8 mouse cellular contexts compared by ENCODE assay signal in genomic region chr6:70824987-70825337, GRCm38 (mm10). TPM values are rescaled to one million over a fixed set of nuclear protein-coding genes. Genes with fewer than 3 reads are reported as not detected.
DNase-seq lines count a peak whose midpoint lies in the region; ATAC-seq and TF ChIP-seq lines count a peak whose summit lies in the region.

No protein-coding gene starts in this region.

- peak overlapping the region; percentile 33 for H3K4me3 ChIP-seq in lung, postnatal 0 days (ENCODE audit: low read depth, low read length)
- H3K4me3 ChIP-seq in forebrain, embryonic 12.5 days (replicated peaks): peak overlapping the region; percentile 43
- peak overlapping the region in 1 of 2 experiments; percentile 54; a peak in 2 of 4 replicates for H3K4me3 ChIP-seq in liver, embryonic 14.5 days (ENCODE audit: insufficient read depth in 1 of 2, low read depth in 2 of 2, low read length in 2 of 2)
- H3K4me3 ChIP-seq in stomach, embryonic 15.5 days (replicated peaks): peak overlapping the region; percentile 43

- H3K4me1 ChIP-seq in lung, postnatal 0 days (ENCODE audit: insufficient read depth, low read depth, low read length): no peaks in the 10 kb centered on the region
- 0 out of 2 replicates have a peak, but pooled peaks cover 5% of the 10 kb centered on the region for H3K4me1 ChIP-seq in forebrain, embryonic 12.5 days
- H3K4me1 ChIP-seq in liver, embryonic 14.5 days (replicated peaks; ENCODE audit: control insufficient read depth in 2 of 2, insufficient read depth in 2 of 2, low read length in 1 of 2): peaks cover 8 to 21% of the 10 kb centered on the region in 2 experiments
- no peaks in the 10 kb centered on the region for H3K4me1 ChIP-seq in stomach, embryonic 15.5 days

- no peaks in the 10 kb centered on the region for H3K27me3 ChIP-seq in lung, postnatal 0 days (replicated peaks; ENCODE audit: insufficient read depth, low read length)
- no peaks in the 10 kb centered on the region for H3K27me3 ChIP-seq in forebrain, embryonic 12.5 days
- no peaks in the 10 kb centered on the region for H3K27me3 ChIP-seq in liver, embryonic 14.5 days (ENCODE audit: control insufficient read depth, insufficient read depth, low read length)
- H3K27me3 ChIP-seq in stomach, embryonic 15.5 days (replicated peaks): no peaks in the 10 kb centered on the region

- no peaks in the 10 kb centered on the region for H3K36me3 ChIP-seq in lung, postnatal 0 days (ENCODE audit: insufficient read depth, low read length)
- no peaks in the 10 kb centered on the region for H3K36me3 ChIP-seq in forebrain, embryonic 12.5 days (replicated peaks)
- no peaks in the 10 kb centered on the region for H3K36me3 ChIP-seq in liver, embryonic 14.5 days (replicated peaks; ENCODE audit: control insufficient read depth, insufficient read depth, low read depth)
- no peaks in the 10 kb centered on the region for H3K36me3 ChIP-seq in stomach, embryonic 15.5 days

- WGBS in lung, postnatal 0 days: 36% methylated on average over 4 of the region's 4 CpGs
- WGBS in forebrain, embryonic 12.5 days: 47% methylated on average over 4 of the region's 4 CpGs
- WGBS in liver, embryonic 14.5 days (ENCODE audit: insufficient replicate concordance): 24% methylated on average over 4 of the region's 4 CpGs
- 40% methylated on average over 4 of the region's 4 CpGs for WGBS in stomach, embryonic 15.5 days

- H3K4me2 ChIP-seq in lung, postnatal 0 days (replicated peaks; ENCODE audit: low read depth, low read length): peak overlapping the region; percentile 68
- peak overlapping the region; percentile 73 for H3K4me2 ChIP-seq in forebrain, embryonic 12.5 days
- peak overlapping the region; percentile 89 for H3K4me2 ChIP-seq in liver, embryonic 14.5 days (ENCODE audit: low read depth)
- H3K4me2 ChIP-seq in stomach, embryonic 15.5 days: peak overlapping the region; percentile 81

- TF ChIP-seq EP300 in lung, postnatal 0 days (IDR thresholded peaks at IDR 0.05): no peak
- no peak for TF ChIP-seq EP300 in liver, embryonic 14.5 days (IDR thresholded peaks at IDR 0.05; ENCODE audit: low read depth)

- no peak for DNase-seq in lung, postnatal 0 days (ENCODE audit: low spot score)
- no peak for DNase-seq in lung, adult 18-20 months
- no peak for DNase-seq in liver, embryonic 14.5 days (ENCODE audit: low read depth in 3 of 3, low spot score in 3 of 3)
- no peak for DNase-seq in left cerebral cortex, adult 8-10 months (ENCODE audit: low spot score in 2 of 2)
- DNase-seq in cerebellum, adult 18-20 months: no peak
- DNase-seq in cerebellum, adult 11-12 months: no peak

- no peak for TF ChIP-seq CTCF in lung, postnatal 0 days (IDR thresholded peaks at IDR 0.05)
- TF ChIP-seq CTCF in liver, embryonic 14.5 days (IDR thresholded peaks at IDR 0.05; ENCODE audit: low read depth): no peak

- no peak overlapping the region for H3K9ac ChIP-seq in lung, postnatal 0 days (replicated peaks; ENCODE audit: low read depth)
- H3K9ac ChIP-seq in forebrain, embryonic 12.5 days: 0 out of 2 replicates have a peak overlapping the region, but pooled peaks have one; percentile 47
- H3K9ac ChIP-seq in liver, embryonic 14.5 days (replicated peaks): no peak overlapping the region; the same call in 1 of the 2 replicates
- H3K9ac ChIP-seq in stomach, embryonic 15.5 days: no peak overlapping the region

- no peak overlapping the region for H3K27ac ChIP-seq in lung, postnatal 0 days (ENCODE audit: low read length)
- H3K27ac ChIP-seq in forebrain, embryonic 12.5 days: no peak overlapping the region
- no peak overlapping the region for H3K27ac ChIP-seq in liver, embryonic 14.5 days
- H3K27ac ChIP-seq in stomach, embryonic 15.5 days: peak overlapping the region; percentile 37; the same call in 1 of the 2 replicates

- no peak for ATAC-seq in lung, postnatal 0 days
- no peak for ATAC-seq in forebrain, embryonic 12.5 days (ENCODE audit: low FRiP score)
- no peak for ATAC-seq in liver, embryonic 14.5 days (ENCODE audit: insufficient read depth)
- no peak for ATAC-seq in stomach, embryonic 15.5 days (ENCODE audit: insufficient read depth, low FRiP score, low read depth)

- H3K9me3 ChIP-seq in lung, postnatal 0 days (ENCODE audit: low read length): no peaks in the 10 kb centered on the region
- H3K9me3 ChIP-seq in forebrain, embryonic 12.5 days: no peaks in the 10 kb centered on the region
- no peaks in the 10 kb centered on the region for H3K9me3 ChIP-seq in liver, embryonic 14.5 days (ENCODE audit: control insufficient read depth, low read length)
- no peaks in the 10 kb centered on the region for H3K9me3 ChIP-seq in stomach, embryonic 15.5 days

RNA-seq across cellular contexts. Expression of gene Eif2ak3, which starts 19.4 kb away (rescaled TPM):
- 8.6 and 8.9 TPM in 2 replicates for polyA plus RNA-seq in lung, postnatal 0 days (2015; fragmentation: Nextera tagmentation; extraction: Ambion mirVana)
- polyA plus RNA-seq in forebrain, embryonic 12.5 days (2016; fragmentation: Nextera tagmentation; extraction: Ambion mirVana): 14.8 and 15.9 TPM in 2 replicates
- polyA plus RNA-seq in liver, embryonic 14.5 days (2012; rRNA removed): 3.2 and 3.3 TPM in 2 replicates
- 2.3 and 2.5 TPM in 2 replicates for polyA plus RNA-seq in liver, embryonic 14.5 days (2014; fragmentation: Nextera tagmentation; extraction: Ambion mirVana)
- polyA plus RNA-seq in stomach, embryonic 15.5 days (2015; fragmentation: Nextera tagmentation; extraction: Ambion mirVana): 12.5 and 12.7 TPM in 2 replicates
- 10 to 100 TPM; 24.4 to 27.0 (median 25.8) TPM for total RNA-seq in left cerebral cortex, adult 8-10 months (2022)

RNA-seq across cellular contexts. Expression of gene Rpia, which starts 32.9 kb away (rescaled TPM):
- polyA plus RNA-seq in lung, postnatal 0 days (2015; fragmentation: Nextera tagmentation; extraction: Ambion mirVana): 2.3 and 2.4 TPM in 2 replicates
- polyA plus RNA-seq in forebrain, embryonic 12.5 days (2016; fragmentation: Nextera tagmentation; extraction: Ambion mirVana): 2.8 and 5.1 TPM in 2 replicates
- polyA plus RNA-seq in liver, embryonic 14.5 days (2012; rRNA removed): 24.4 and 36.7 TPM in 2 replicates
- polyA plus RNA-seq in liver, embryonic 14.5 days (2014; fragmentation: Nextera tagmentation; extraction: Ambion mirVana): 4.5 and 4.7 TPM in 2 replicates
- 4.0 and 4.7 TPM in 2 replicates for polyA plus RNA-seq in stomach, embryonic 15.5 days (2015; fragmentation: Nextera tagmentation; extraction: Ambion mirVana)
- 10 to 100 TPM; 11.5 to 16.0 (median 14.0) TPM for total RNA-seq in left cerebral cortex, adult 8-10 months (2022)
